Mouse (Mus musculus) testis, adult 2 months (tissue): ENCODE results near the gene Cxcr4. TPM values are rescaled to one million over a fixed set of nuclear protein-coding genes. Genes with fewer than 3 reads are reported as not detected.

Experiments
- H3K27ac ChIP-seq: fragments of 200-500 bp; 2 replicates; pipeline ENCODE4 v1.5.1; 2012; ENCODE audit warnings: low read depth, low read length; ENCODE audit not compliant: control insufficient read depth, insufficient read depth
- H3K27me3 ChIP-seq: fragments of 200-500 bp; 2 replicates; pipeline ENCODE4 v1.6.1; 2012; ENCODE audit warnings: mild to moderate bottlenecking, low read length, moderate library complexity; ENCODE audit not compliant: control insufficient read depth, insufficient read depth
- H3K36me3 ChIP-seq: fragments of 200-500 bp; 2 replicates; pipeline ENCODE4 v1.6.1; 2012; ENCODE audit warnings: mild to moderate bottlenecking, low read length; ENCODE audit not compliant: control insufficient read depth, insufficient read depth
- H3K4me1 ChIP-seq: fragments of 200-500 bp; 2 replicates; pipeline ENCODE4 v1.6.1; 2012; ENCODE audit warnings: low read length; ENCODE audit not compliant: control insufficient read depth, insufficient read depth
- H3K4me3 ChIP-seq: fragments of 200-500 bp; 2 replicates; pipeline ENCODE4 v1.5.1; 2012; ENCODE audit warnings: low read depth, mild to moderate bottlenecking, low read length, moderate library complexity, mixed read lengths; ENCODE audit not compliant: control insufficient read depth
- CTCF ChIP-seq: fragments of 200-500 bp; IDR thresholded peaks from 2 replicates; pipeline ENCODE4 v1.5.1; 2012; ENCODE audit warnings: low read depth, mild to moderate bottlenecking, inconsistent platforms, low read length, moderate library complexity; ENCODE audit not compliant: control insufficient read depth, insufficient read depth, insufficient replicate concordance
- POLR2A ChIP-seq: fragments of 200-500 bp; IDR thresholded peaks from 2 replicates; pipeline ENCODE4 v1.6.1; 2012; ENCODE audit warnings: low read depth, mild to moderate bottlenecking, inconsistent platforms, low read length, moderate library complexity; ENCODE audit not compliant: control insufficient read depth
- polyA plus RNA-seq: library from polyadenylated mRNA; depleted of rRNA; stranded (reverse); fragments of >200 nt; gene quantifications from 2 replicates; pipeline ENCODE4 v1.2.3, GENCODE M21; 2012

The Cxcr4 gene
- polyA plus RNA-seq, 1 experiment = 11.1 TPM

- H3K27ac ChIP-seq = no peak overlapping the region
- no peak overlapping the region for H3K4me3 ChIP-seq
- no peaks in the 10 kb centered on the region for H3K27me3 ChIP-seq
- H3K4me1 ChIP-seq = no peaks in the 10 kb centered on the region
- TF ChIP-seq POLR2A = no peak
- TF ChIP-seq CTCF = no peak
- no peaks in the 10 kb centered on the region for H3K36me3 ChIP-seq
Observed at GRCm38 (mm10) chr1:128561325-128561874, 30.7 kb downstream of the Cxcr4 start.

GRCm38 (mm10) chr1:128560452-128561324 lies 31.4 kb downstream of the Cxcr4 start:
- no peaks in the 10 kb centered on the region for H3K4me1 ChIP-seq
- H3K27me3 ChIP-seq = no peaks in the 10 kb centered on the region
- H3K4me3 ChIP-seq = no peak overlapping the region
- H3K36me3 ChIP-seq = no peaks in the 10 kb centered on the region
- TF ChIP-seq CTCF (no peak), POLR2A (no peak)
- no peak overlapping the region for H3K27ac ChIP-seq

- H3K4me3 ChIP-seq = no peak overlapping the region
- no peak overlapping the region for H3K27ac ChIP-seq
- TF ChIP-seq POLR2A (no peak), CTCF (no peak)
- H3K27me3 ChIP-seq = no peaks in the 10 kb centered on the region
- no peaks in the 10 kb centered on the region for H3K4me1 ChIP-seq
- H3K36me3 ChIP-seq = no peaks in the 10 kb centered on the region
Observed at GRCm38 (mm10) chr1:128557953-128558352, 34.1 kb downstream of the Cxcr4 start.

- H3K4me1 ChIP-seq = no peaks in the 10 kb centered on the region
- H3K4me3 ChIP-seq = no peak overlapping the region
- H3K27me3 ChIP-seq = no peaks in the 10 kb centered on the region
- H3K36me3 ChIP-seq = no peaks in the 10 kb centered on the region
- H3K27ac ChIP-seq = no peak overlapping the region
- TF ChIP-seq CTCF = no peak
- no peak for TF ChIP-seq POLR2A
Observed at GRCm38 (mm10) chr1:128552545-128552944, 39.5 kb downstream of the Cxcr4 start.

- Histone ChIP-seq H3K36me3 (no peaks in the 10 kb centered on the region), H3K4me3 (no peak overlapping the region), H3K27me3 (no peaks in the 10 kb centered on the region), H3K4me1 (no peaks in the 10 kb centered on the region), H3K27ac (no peak overlapping the region; the same call in 1 of the 2 replicates)
- TF ChIP-seq POLR2A (no peak), CTCF (no peak)
Observed at GRCm38 (mm10) chr1:128551743-128552397, 40.2 kb downstream of the Cxcr4 start.

GRCm38 (mm10) chr1:128549442-128549841 lies 42.7 kb downstream of the Cxcr4 start:
- H3K36me3 ChIP-seq = no peaks in the 10 kb centered on the region
- no peak overlapping the region for H3K27ac ChIP-seq
- TF ChIP-seq CTCF (no peak), POLR2A (no peak)
- no peak overlapping the region for H3K4me3 ChIP-seq
- H3K4me1 ChIP-seq = no peaks in the 10 kb centered on the region
- H3K27me3 ChIP-seq = no peaks in the 10 kb centered on the region

GRCm38 (mm10) chr1:128549007-128549406 lies 43.1 kb downstream of the Cxcr4 start:
- no peak for TF ChIP-seq CTCF
- TF ChIP-seq POLR2A = no peak

More at GRCm38 (mm10) chr1:128549007-128549406, 43.1 kb downstream of the Cxcr4 start:
- no peaks in the 10 kb centered on the region for H3K36me3 ChIP-seq
- no peaks in the 10 kb centered on the region for H3K4me1 ChIP-seq
- H3K4me3 ChIP-seq = no peak overlapping the region
- no peak overlapping the region for H3K27ac ChIP-seq
- no peaks in the 10 kb centered on the region for H3K27me3 ChIP-seq
